Mouse (Mus musculus): ENCODE data around the gene Rtl8b. TPM values are rescaled to one million over a fixed set of nuclear protein-coding genes. Genes with fewer than 3 reads are reported as not detected.
"Not testable (repeated sequence)": the region's sequence is repeated elsewhere in the genome, so short reads cannot be mapped to it uniquely, and the experiment has no call there.

Rtl8b gene
- polyA plus RNA-seq, 1 experiment from 2014 or later, result 41.6 TPM

DNA sequence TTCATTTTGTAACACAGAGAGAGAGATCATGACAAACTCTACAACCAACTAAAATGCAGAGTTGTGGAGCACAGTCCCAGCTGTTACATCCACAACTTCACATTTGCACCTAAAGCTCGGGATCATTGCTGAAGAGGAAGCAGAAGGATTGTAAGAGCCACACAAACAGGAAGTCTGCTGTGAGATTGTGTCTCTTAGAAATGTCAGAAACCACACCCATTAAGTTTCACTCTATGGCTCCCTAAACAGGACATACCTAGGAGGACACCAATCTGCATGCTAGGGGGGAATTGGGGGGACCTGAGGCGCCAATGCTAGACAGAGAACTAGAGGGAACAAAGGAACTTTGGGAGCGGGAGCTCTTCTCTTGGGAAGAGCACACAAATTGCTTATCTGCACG, 17.3 kb downstream of the Rtl8b start:
- H3K4me2 ChIP-seq (replicated peaks; ENCODE audit: low read depth); H3K9ac ChIP-seq (ENCODE audit: low read length); H3K9me3 ChIP-seq (ENCODE audit: control insufficient read depth, low read length); H3K4me3 ChIP-seq (ENCODE audit: low read depth, low read length); DNase-seq (ENCODE audit: low spot score); H3K27me3 ChIP-seq (ENCODE audit: control insufficient read depth, insufficient read depth, low read length); H3K4me1 ChIP-seq (replicated peaks; ENCODE audit: control insufficient read depth, insufficient read depth); ATAC-seq (ENCODE audit: low FRiP score, low TSS enrichment); H3K36me3 ChIP-seq (ENCODE audit: control insufficient read depth, insufficient read depth, low read length); H3K27ac ChIP-seq (replicated peaks): not testable (repeated sequence)
- 57% methylated on average over 4 of the region's 4 CpGs for WGBS

DNA sequence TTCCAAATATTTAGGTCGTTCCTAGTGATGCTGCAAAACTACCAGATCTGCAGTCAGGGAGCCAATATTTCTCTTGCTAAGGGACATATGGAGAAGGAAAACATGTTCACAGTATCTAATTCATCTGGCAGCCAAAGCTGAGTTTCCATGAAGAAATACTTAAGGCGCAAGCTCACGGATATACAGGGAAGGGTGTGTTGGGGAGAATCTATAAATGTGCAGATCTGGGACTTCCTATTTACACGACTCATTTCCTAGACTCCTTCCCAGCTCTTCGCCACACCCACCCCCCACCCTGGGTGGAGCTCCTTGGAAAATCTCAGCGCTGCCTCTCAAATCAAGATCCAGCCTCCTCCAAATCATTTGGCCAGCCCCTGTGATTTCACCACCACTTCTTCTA, 24.3 kb downstream of the Rtl8b start:
- DNase-seq (ENCODE audit: low spot score), result no peak
- 62% methylated on average over 6 of the region's 6 CpGs for WGBS

DNA sequence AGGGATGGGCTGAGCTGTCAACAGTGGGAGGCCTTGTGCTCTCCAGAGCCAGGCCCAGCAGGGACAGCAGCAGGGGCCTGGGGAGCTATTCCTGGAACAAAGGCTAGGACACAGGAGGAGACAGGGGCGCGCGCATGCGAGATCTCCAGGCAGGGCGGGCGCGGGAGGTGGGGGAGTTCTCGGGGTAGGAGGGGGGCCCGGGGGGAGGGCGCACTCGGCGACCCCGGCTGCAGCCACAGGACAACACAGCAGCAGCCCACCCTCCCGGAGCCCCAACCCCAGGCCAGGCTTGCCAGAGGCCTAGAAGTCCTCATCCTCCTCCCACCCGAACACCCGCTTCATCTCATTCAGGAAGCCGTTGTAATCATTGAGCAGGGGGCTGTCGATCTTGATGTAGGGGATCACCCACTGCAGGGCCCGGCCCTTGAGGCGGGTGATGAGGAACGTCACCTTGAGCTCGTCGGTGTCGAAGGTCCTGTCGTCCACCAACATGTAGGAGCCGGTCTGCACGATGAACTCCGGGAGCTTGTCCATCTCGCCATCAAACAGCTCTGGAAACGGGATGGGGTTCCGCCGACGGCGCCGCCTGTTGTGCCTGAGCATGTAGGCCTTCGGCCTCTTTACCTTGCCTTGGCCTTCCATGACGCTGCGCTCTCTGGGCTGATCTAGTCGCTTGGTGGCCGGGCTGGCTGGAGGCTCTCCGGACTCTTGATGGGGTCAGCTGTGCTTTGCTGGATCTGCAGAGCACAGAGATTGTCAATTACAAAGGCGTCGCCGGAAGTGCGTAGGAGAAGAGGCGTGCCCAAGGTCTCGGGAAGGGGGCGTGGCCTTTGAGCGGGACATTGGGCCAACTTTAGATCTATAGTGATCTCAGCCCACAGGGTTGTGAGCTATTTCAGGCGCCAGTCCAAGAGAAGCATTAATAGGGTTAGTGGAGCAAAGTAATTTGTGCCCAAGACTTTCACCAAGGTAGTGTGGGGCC, 26.9 kb downstream of the Rtl8b start, which contains the start of gene Rtl8a:
TSS of gene Rtl8a (minus strand) at position 703 of the 982 bp plus-strand sequence.
- ATAC-seq (ENCODE audit: low FRiP score, low TSS enrichment) (peak; percentile 92), DNase-seq (ENCODE audit: low spot score) (peak; percentile 76)
- H3K9ac ChIP-seq (ENCODE audit: low read length); H3K27ac ChIP-seq (replicated peaks); H3K36me3 ChIP-seq (ENCODE audit: control insufficient read depth, insufficient read depth, low read length); H3K9me3 ChIP-seq (ENCODE audit: control insufficient read depth, low read length); H3K27me3 ChIP-seq (ENCODE audit: control insufficient read depth, insufficient read depth, low read length); H3K4me1 ChIP-seq (replicated peaks; ENCODE audit: control insufficient read depth, insufficient read depth): not testable (repeated sequence)
- Histone ChIP-seq H3K4me3 (ENCODE audit: low read depth, low read length) (peak within 1 kb of the TSS; percentile 24), H3K4me2 (replicated peaks; ENCODE audit: low read depth) (peak within 1 kb of the TSS; percentile 23)
- 14% methylated on average over 9 of the region's 50 CpGs for WGBS

More for the DNA sequence above, 24.3 kb downstream of the Rtl8b start:
- no peak for ATAC-seq (ENCODE audit: low FRiP score, low TSS enrichment)
- Histone ChIP-seq H3K27me3 (ENCODE audit: control insufficient read depth, insufficient read depth, low read length) (no peaks in the 10 kb centered on the region), H3K4me3 (ENCODE audit: low read depth, low read length) (no peak overlapping the region), H3K36me3 (ENCODE audit: control insufficient read depth, insufficient read depth, low read length) (no peaks in the 10 kb centered on the region), H3K9me3 (ENCODE audit: control insufficient read depth, low read length) (no peaks in the 10 kb centered on the region), H3K9ac (ENCODE audit: low read length) (no peak overlapping the region), H3K4me2 (replicated peaks; ENCODE audit: low read depth) (no peak overlapping the region), H3K27ac (replicated peaks) (no peak overlapping the region), H3K4me1 (replicated peaks; ENCODE audit: control insufficient read depth, insufficient read depth) (no peaks in the 10 kb centered on the region)
- TF ChIP-seq CTCF (IDR thresholded peaks at IDR 0.05; ENCODE audit: low read depth) (no peak), EP300 (optimal IDR thresholded peaks at IDR 0.05) (no peak)

DNA sequence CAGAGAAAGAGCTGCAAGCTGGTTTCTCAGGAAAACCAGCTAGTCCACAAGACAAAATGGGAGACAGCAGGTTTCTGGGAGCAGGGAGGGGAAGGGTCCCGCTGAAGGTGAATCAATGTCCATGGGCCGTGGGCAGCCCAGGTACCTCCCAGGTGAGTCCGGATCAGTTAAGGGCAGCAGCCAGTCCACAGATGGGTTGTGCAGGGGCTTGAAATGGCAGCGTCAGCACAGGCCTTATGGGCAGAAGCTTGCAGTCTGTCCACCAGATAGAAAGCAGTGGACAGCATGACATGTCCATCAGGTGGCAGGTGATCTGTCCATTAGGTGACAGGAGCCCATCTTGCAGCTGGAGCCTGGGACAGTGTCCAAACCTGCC, 27.6 kb downstream of the Rtl8b start:
- H3K36me3 ChIP-seq (ENCODE audit: control insufficient read depth, insufficient read depth, low read length); ATAC-seq (ENCODE audit: low FRiP score, low TSS enrichment); H3K9ac ChIP-seq (ENCODE audit: low read length); H3K27ac ChIP-seq (replicated peaks); DNase-seq (ENCODE audit: low spot score); H3K9me3 ChIP-seq (ENCODE audit: control insufficient read depth, low read length); H3K27me3 ChIP-seq (ENCODE audit: control insufficient read depth, insufficient read depth, low read length); H3K4me1 ChIP-seq (replicated peaks; ENCODE audit: control insufficient read depth, insufficient read depth); H3K4me3 ChIP-seq (ENCODE audit: low read depth, low read length); H3K4me2 ChIP-seq (replicated peaks; ENCODE audit: low read depth): not testable (repeated sequence)
- 59% methylated on average over 2 of the region's 4 CpGs for WGBS

GRCm38 (mm10) chrX:53638107-53638506, 32.1 kb downstream of the Rtl8b start:
- ATAC-seq (ENCODE audit: low FRiP score, low TSS enrichment); H3K4me1 ChIP-seq (replicated peaks; ENCODE audit: control insufficient read depth, insufficient read depth); H3K27me3 ChIP-seq (ENCODE audit: control insufficient read depth, insufficient read depth, low read length); H3K27ac ChIP-seq (replicated peaks); DNase-seq (ENCODE audit: low spot score); H3K9ac ChIP-seq (ENCODE audit: low read length); H3K4me3 ChIP-seq (ENCODE audit: low read depth, low read length); H3K36me3 ChIP-seq (ENCODE audit: control insufficient read depth, insufficient read depth, low read length); H3K9me3 ChIP-seq (ENCODE audit: control insufficient read depth, low read length); H3K4me2 ChIP-seq (replicated peaks; ENCODE audit: low read depth): not testable (repeated sequence)
- WGBS, result 32% methylated on average over 3 of the region's 3 CpGs

Other genes with a start within 250 kb of the Rtl8b start
- not detected in 2 replicates for gene Etd, start 235.5 kb downstream of the Rtl8b start, polyA plus RNA-seq (2015; fragmentation: Nextera tagmentation; extraction: Ambion mirVana)
- gene Rtl8c, start 62.4 kb downstream of the Rtl8b start, polyA plus RNA-seq (2015; fragmentation: Nextera tagmentation; extraction: Ambion mirVana), result 20.0 and 23.6 TPM in 2 replicates
- gene Gm14597, start 61.4 kb downstream of the Rtl8b start, polyA plus RNA-seq (2015; fragmentation: Nextera tagmentation; extraction: Ambion mirVana), result not detected in 2 replicates
- gene Rtl8a, start 26.7 kb downstream of the Rtl8b start, polyA plus RNA-seq (2015; fragmentation: Nextera tagmentation; extraction: Ambion mirVana), result 43.9 and 47.6 TPM in 2 replicates
- 0.06 and 0.08 TPM in 2 replicates for gene 4930502E18Rik, start 54.4 kb upstream of the Rtl8b start, polyA plus RNA-seq (2015; fragmentation: Nextera tagmentation; extraction: Ambion mirVana)
- gene 1700013H16Rik, start 87.4 kb upstream of the Rtl8b start, polyA plus RNA-seq (2015; fragmentation: Nextera tagmentation; extraction: Ambion mirVana), result not detected in 2 replicates
- not detected in 2 replicates for gene Zfp36l3, start 106.0 kb upstream of the Rtl8b start, polyA plus RNA-seq (2015; fragmentation: Nextera tagmentation; extraction: Ambion mirVana)
- 2.3 TPM in 2 replicates for gene Xlr, start 127.3 kb upstream of the Rtl8b start, polyA plus RNA-seq (2015; fragmentation: Nextera tagmentation; extraction: Ambion mirVana)

Measured in stomach, postnatal 0 days (tissue).